Mouse (Mus musculus) heart, embryonic 16.5 days (tissue): ENCODE results near the gene Dph2. TPM values are rescaled to one million over a fixed set of nuclear protein-coding genes. Genes with fewer than 3 reads are reported as not detected.

Experiments used
- ATAC-seq: fragments of 200-750 bp; cut with Nextera tagmentation; replicated peaks from 2 replicates; pipeline ENCODE4 v1.8.0; 2017; ENCODE audit warnings: moderate number of reproducible peaks; ENCODE audit not compliant: insufficient read depth, low FRiP score; ENCODE audit errors: extremely low read depth
- H3K27ac ChIP-seq: fragments of 300-500 bp; sonication (generic); 2 replicates; pipeline ENCODE4 v1.5.1; 2014; ENCODE audit warnings: mild to moderate bottlenecking, low read length, control low read depth, moderate library complexity
- H3K27me3 ChIP-seq: fragments of 300-500 bp; sonication (generic); 2 replicates; pipeline ENCODE4 v1.6.1; 2014; ENCODE audit warnings: low read length, mixed read lengths; ENCODE audit not compliant: control insufficient read depth, insufficient read depth
- H3K36me3 ChIP-seq: fragments of 300-500 bp; sonication (generic); 2 replicates; pipeline ENCODE4 v1.6.1; 2014; ENCODE audit not compliant: control insufficient read depth, insufficient read depth
- H3K4me1 ChIP-seq: fragments of 300-500 bp; sonication (generic); 2 replicates; pipeline ENCODE4 v1.6.1; 2014; ENCODE audit warnings: low read length, mixed read lengths; ENCODE audit not compliant: control insufficient read depth, insufficient read depth
- H3K4me2 ChIP-seq: fragments of 300-500 bp; sonication (generic); 2 replicates; pipeline ENCODE4 v1.6.1; 2014; ENCODE audit warnings: low read depth, mild to moderate bottlenecking, control low read depth, low read length
- H3K4me3 ChIP-seq: fragments of 300-500 bp; sonication (generic); 2 replicates; pipeline ENCODE4 v1.5.1; 2014; ENCODE audit warnings: mild to moderate bottlenecking, control low read depth, low read length
- H3K9ac ChIP-seq: fragments of 300-500 bp; sonication (generic); 2 replicates; pipeline ENCODE4 v1.6.1; 2014; ENCODE audit warnings: low read length, control low read depth
- H3K9me3 ChIP-seq: fragments of 300-500 bp; sonication (generic); replicated peaks from 2 replicates; pipeline ENCODE4 v1.6.1; 2016; ENCODE audit warnings: low read length; ENCODE audit not compliant: control insufficient read depth
- WGBS: fragments of 180-500 bp; shearing (Covaris S2); extraction: QIAGEN DNeasy Blood & Tissue Kit; methylation state at CpG from one replicate; pipeline ENCODE4 v1.1.7; 2014; 5-methylcytosine and 5-hydroxymethylcytosine counted together
- polyA plus RNA-seq: library from polyadenylated mRNA; unstranded; fragments of >200 nt; fragmentation: Nextera tagmentation; extraction: Ambion mirVana; gene quantifications from 2 replicates; pipeline ENCODE4 v1.2.1, GENCODE M21; 2015

Dph2 gene
- polyA plus RNA-seq, 1 experiment from 2014 or later = 12.5 TPM

DNA sequence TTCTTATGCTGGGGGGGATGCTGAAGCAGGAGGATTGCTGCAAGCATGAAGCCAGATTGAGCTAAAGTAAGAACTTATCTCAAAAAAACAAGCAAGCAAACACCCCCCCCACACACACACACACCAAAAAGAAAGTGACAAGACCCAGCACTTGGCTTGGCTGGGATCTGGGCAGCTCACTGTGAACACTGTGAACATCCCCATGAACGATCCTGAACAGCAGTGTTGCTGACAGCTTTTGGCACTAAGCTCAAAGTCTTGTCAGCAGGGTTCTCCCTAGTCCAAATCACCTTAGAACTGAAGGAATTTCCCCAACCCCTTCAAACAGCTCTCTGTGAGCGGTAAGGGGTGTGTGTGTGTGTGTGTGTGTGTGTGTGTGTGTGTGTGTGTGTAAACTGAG lies 31.6 kb upstream of the Dph2 start:
- Histone ChIP-seq H3K27me3 (peaks cover 31% of the 10 kb centered on the region), H3K27ac (peak overlapping the region; percentile 64), H3K4me2 (no peak overlapping the region), H3K9ac (no peak overlapping the region), H3K4me3 (no peak overlapping the region), H3K36me3 (no peaks in the 10 kb centered on the region), H3K9me3 (no peaks in the 10 kb centered on the region), H3K4me1 (peaks cover 25% of the 10 kb centered on the region)
- WGBS = 29% methylated on average over 2 of the region's 2 CpGs
- ATAC-seq = peak; percentile 79

DNA sequence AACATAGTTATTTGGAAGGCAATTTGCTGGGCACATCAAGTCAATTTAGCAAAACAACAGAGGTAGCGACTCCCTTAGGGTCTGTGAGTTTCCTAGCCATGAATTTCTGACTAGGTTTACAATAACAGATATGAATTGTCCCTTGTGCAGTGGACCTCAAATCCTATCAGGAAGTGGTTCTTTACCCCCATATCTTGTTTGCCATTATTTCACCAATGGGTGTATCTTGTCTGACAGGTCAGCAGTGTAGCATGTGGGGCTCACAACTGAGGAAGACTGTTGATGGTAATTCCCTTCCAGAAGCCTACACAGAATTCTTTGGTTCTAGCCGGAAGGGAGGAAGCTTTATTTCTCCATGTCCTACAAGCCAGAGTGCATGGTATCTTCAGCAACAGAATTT lies 29.5 kb upstream of the Dph2 start:
- no peak for ATAC-seq
- Histone ChIP-seq H3K27ac (no peak overlapping the region), H3K9me3 (no peaks in the 10 kb centered on the region), H3K4me3 (no peak overlapping the region), H3K4me2 (no peak overlapping the region), H3K36me3 (no peaks in the 10 kb centered on the region), H3K27me3 (peaks cover 14% of the 10 kb centered on the region), H3K9ac (no peak overlapping the region), H3K4me1 (peaks cover 26% of the 10 kb centered on the region)
- 91% methylated on average over 2 of the region's 2 CpGs for WGBS

- H3K4me3 ChIP-seq = no peak overlapping the region
- H3K4me2 ChIP-seq = peak overlapping the region; percentile 22; the same call in 1 of the 2 replicates
- ATAC-seq = no peak
- peaks cover 34% of the 10 kb centered on the region for H3K4me1 ChIP-seq
- peak overlapping the region; percentile 81 for H3K27ac ChIP-seq
- WGBS = 65% methylated on average over 5 of the region's 5 CpGs
- peak overlapping the region; percentile 22; the same call in 1 of the 2 replicates for H3K9ac ChIP-seq
- no peaks in the 10 kb centered on the region for H3K9me3 ChIP-seq
- no peaks in the 10 kb centered on the region for H3K36me3 ChIP-seq
- peaks cover 3% of the 10 kb centered on the region; the same call in 1 of the 2 replicates for H3K27me3 ChIP-seq
Measured at GRCm38 (mm10) chr4:117918762-117919161, 26.9 kb upstream of the Dph2 start.

- no peak for ATAC-seq
- H3K36me3 ChIP-seq = no peaks in the 10 kb centered on the region
- peaks cover 34% of the 10 kb centered on the region for H3K4me1 ChIP-seq
- H3K9me3 ChIP-seq = no peaks in the 10 kb centered on the region
- H3K27ac ChIP-seq = peak overlapping the region; percentile 81
- 17% methylated on average over 3 of the region's 3 CpGs for WGBS
- H3K4me2 ChIP-seq = peak overlapping the region; percentile 22; the same call in 1 of the 2 replicates
- peaks cover 3% of the 10 kb centered on the region; the same call in 1 of the 2 replicates for H3K27me3 ChIP-seq
- H3K9ac ChIP-seq = peak overlapping the region; percentile 22; the same call in 1 of the 2 replicates
- no peak overlapping the region for H3K4me3 ChIP-seq
Measured at GRCm38 (mm10) chr4:117918261-117918660, 26.4 kb upstream of the Dph2 start.

- Histone ChIP-seq H3K4me3 (no peak overlapping the region), H3K9me3 (no peaks in the 10 kb centered on the region), H3K27me3 (peaks cover 3% of the 10 kb centered on the region; the same call in 1 of the 2 replicates), H3K4me2 (peak overlapping the region; percentile 22; the same call in 1 of the 2 replicates), H3K36me3 (no peaks in the 10 kb centered on the region), H3K27ac (peak overlapping the region; percentile 81), H3K9ac (no peak overlapping the region), H3K4me1 (peaks cover 35% of the 10 kb centered on the region)
- no peak for ATAC-seq
- 77% methylated on average over 4 of the region's 4 CpGs for WGBS
Measured at GRCm38 (mm10) chr4:117917847-117918246, 26.0 kb upstream of the Dph2 start.

- Histone ChIP-seq H3K4me2 (no peak overlapping the region), H3K36me3 (no peaks in the 10 kb centered on the region), H3K27ac (no peak overlapping the region), H3K9ac (no peak overlapping the region), H3K4me3 (no peak overlapping the region), H3K4me1 (peaks cover 36% of the 10 kb centered on the region), H3K9me3 (no peaks in the 10 kb centered on the region), H3K27me3 (peaks cover 3% of the 10 kb centered on the region; the same call in 1 of the 2 replicates)
- WGBS = 74% methylated on average over 4 of the region's 4 CpGs
- ATAC-seq = no peak
Measured at GRCm38 (mm10) chr4:117917402-117917801, 25.6 kb upstream of the Dph2 start.

DNA sequence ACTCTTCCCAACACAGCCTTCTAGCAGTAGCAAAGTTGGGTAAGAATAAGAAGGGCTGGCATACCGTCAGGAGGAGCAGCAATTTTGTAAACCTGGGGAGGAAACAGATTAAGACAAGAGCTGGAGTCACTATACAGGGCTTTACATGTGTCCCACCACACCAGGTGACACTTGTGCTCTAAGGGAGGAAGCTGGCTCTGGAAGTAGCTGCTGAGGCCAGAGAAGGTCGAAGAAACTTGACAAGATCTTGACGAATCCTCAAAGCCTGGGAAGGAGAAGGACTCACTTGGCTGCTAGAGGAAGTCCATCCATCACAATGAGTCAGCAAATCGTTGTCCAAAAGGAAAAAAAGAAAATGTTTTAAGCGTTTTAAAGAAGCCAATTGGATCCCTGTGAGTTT lies 24.6 kb upstream of the Dph2 start:
- H3K27ac ChIP-seq = 0 out of 2 replicates have a peak overlapping the region, but pooled peaks have one; percentile 7
- no peak for ATAC-seq
- H3K4me3 ChIP-seq = no peak overlapping the region
- H3K4me2 ChIP-seq = no peak overlapping the region
- H3K36me3 ChIP-seq = peaks cover 7% of the 10 kb centered on the region
- WGBS = 60% methylated on average over 5 of the region's 5 CpGs
- no peak overlapping the region for H3K9ac ChIP-seq
- peaks cover 38% of the 10 kb centered on the region for H3K4me1 ChIP-seq
- H3K27me3 ChIP-seq = no peaks in the 10 kb centered on the region; the same call in 1 of the 2 replicates
- no peaks in the 10 kb centered on the region for H3K9me3 ChIP-seq

DNA sequence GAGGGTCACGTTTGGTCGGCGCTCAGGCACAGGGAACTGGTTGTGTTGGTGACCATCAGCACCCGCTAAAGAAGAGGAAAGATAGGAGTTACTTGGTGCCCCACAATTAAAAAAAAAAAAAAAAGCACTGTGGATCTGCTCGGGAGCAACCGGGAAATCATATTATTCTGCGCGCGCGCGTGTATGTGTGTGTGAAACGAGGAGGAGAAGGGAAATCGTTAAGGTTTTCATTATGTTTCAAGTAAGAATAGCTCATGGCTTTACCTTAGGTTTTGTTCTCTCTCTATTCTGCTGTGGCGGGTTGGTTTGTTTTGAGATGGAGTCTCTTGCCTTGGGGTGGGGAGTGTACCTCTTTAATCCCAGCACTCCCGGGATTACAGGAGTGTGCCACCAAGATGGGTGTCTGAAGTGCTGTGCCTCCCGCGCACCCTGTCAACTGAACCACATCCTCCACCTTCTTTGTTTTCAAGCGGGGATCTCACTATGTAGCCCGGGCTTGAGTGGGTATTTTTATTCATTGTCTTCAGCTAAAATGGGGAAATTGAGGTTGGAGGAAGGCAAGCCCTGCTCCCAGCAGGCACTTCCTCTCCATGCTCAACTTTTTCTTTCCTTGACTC lies 23.8 kb upstream of the Dph2 start:
- Histone ChIP-seq H3K9me3 (no peaks in the 10 kb centered on the region), H3K27me3 (no peaks in the 10 kb centered on the region), H3K9ac (peak overlapping the region; percentile 87), H3K4me1 (peaks cover 38% of the 10 kb centered on the region), H3K4me2 (peak overlapping the region; percentile 99), H3K4me3 (peak overlapping the region; percentile 63), H3K27ac (0 out of 2 replicates have a peak overlapping the region, but pooled peaks have one; percentile 6), H3K36me3 (peaks cover 12% of the 10 kb centered on the region)
- no peak for ATAC-seq
- 6% methylated on average over 19 of the region's 19 CpGs for WGBS

GRCm38 (mm10) chr4:117914591-117915442 lies 23.0 kb upstream of the Dph2 start, which contains the start of gene Ipo13:
Gene Ipo13, minus strand, starts transcription at chr4:117914999.
- Histone ChIP-seq H3K4me3 (peak within 1 kb of the TSS; percentile 63), H3K4me1 (peaks cover 40% of the 10 kb centered on the region), H3K9me3 (no peaks in the 10 kb centered on the region), H3K27me3 (no peaks in the 10 kb centered on the region), H3K36me3 (peaks cover 12% of the 10 kb centered on the region), H3K27ac (peak within 1 kb of the TSS; percentile 82), H3K4me2 (peak within 1 kb of the TSS; percentile 99), H3K9ac (peak within 1 kb of the TSS; percentile 87)
- ATAC-seq = peak; percentile 91
- WGBS = under 1% methylated on average over 61 of the region's 61 CpGs
